Mouse (Mus musculus) ES-Bruce4 (cell line): ENCODE measurements at regions not wholly inside any gene's neighbourhood (a gene's known extent, or its start where the extent isn't known, plus 50 kb on each side); places are given as distances from the start of the nearest gene placed in this dataset.

Experiments used
- CTCF ChIP-seq: IDR thresholded peaks from one replicate; pipeline ENCODE4 v1.8.1; 2011; ENCODE audit warnings: low read depth, low read length
- EP300 ChIP-seq: IDR thresholded peaks from 2 replicates; pipeline ENCODE4 v1.6.1; 2011; ENCODE audit warnings: low read depth, low read length; ENCODE audit not compliant: insufficient read depth
- POLR2A ChIP-seq: IDR thresholded peaks from one replicate; pipeline ENCODE4 v1.8.1; 2011; ENCODE audit warnings: low read length; ENCODE audit not compliant: insufficient read depth

GRCm38 (mm10) chr13:34460969-34461368 lies 116.0 kb upstream of the Slc22a23 start:
- TF ChIP-seq CTCF (no peak), POLR2A (no peak), EP300 (no peak)
